Mouse (Mus musculus) hindbrain, embryonic 14.5 days (tissue): ENCODE results near the gene Irx4. TPM values are rescaled to one million over a fixed set of nuclear protein-coding genes. Genes with fewer than 3 reads are reported as not detected.

ENCODE experiments used
- ATAC-seq: fragments of 200-750 bp; cut with Nextera tagmentation; 2 replicates; pipeline ENCODE4 v1.8.0; 2017; ENCODE audit warnings: moderate number of reproducible peaks, mild to moderate bottlenecking, moderate TSS enrichment, moderate library complexity; ENCODE audit not compliant: low FRiP score
- DNase-seq: peaks from one replicate; pipeline ENCODE4 v3.0.0-alpha.2; 2015; ENCODE audit warnings: low spot score
- H3K27ac ChIP-seq: fragments of 300-500 bp; sonication (generic); 2 replicates; pipeline ENCODE4 v1.5.1; 2014; ENCODE audit warnings: mild to moderate bottlenecking, moderate library complexity
- H3K27me3 ChIP-seq: fragments of 300-500 bp; sonication (generic); 2 replicates; pipeline ENCODE4 v1.6.1; 2014; ENCODE audit warnings: mild to moderate bottlenecking, low read length, mixed read lengths; ENCODE audit not compliant: control insufficient read depth, insufficient read depth
- H3K36me3 ChIP-seq: fragments of 300-500 bp; sonication (generic); replicated peaks from 2 replicates; pipeline ENCODE4 v1.6.1; 2014; ENCODE audit not compliant: control insufficient read depth, insufficient read depth
- H3K4me1 ChIP-seq: fragments of 300-500 bp; sonication (generic); replicated peaks from 2 replicates; pipeline ENCODE4 v1.6.1; 2014; ENCODE audit warnings: antibody characterized with exemption, low read length, mixed read lengths; ENCODE audit not compliant: control insufficient read depth, insufficient read depth
- H3K4me2 ChIP-seq: fragments of 300-500 bp; sonication (generic); replicated peaks from 2 replicates; pipeline ENCODE4 v1.6.1; 2014; ENCODE audit warnings: mild to moderate bottlenecking, moderate library complexity
- H3K4me3 ChIP-seq: fragments of 300-500 bp; sonication (generic); replicated peaks from 2 replicates; pipeline ENCODE4 v1.5.1; 2014; ENCODE audit warnings: mild to moderate bottlenecking, low read length
- H3K9ac ChIP-seq: fragments of 300-500 bp; sonication (generic); 2 replicates; pipeline ENCODE4 v1.6.1; 2014
- H3K9me3 ChIP-seq: fragments of 300-500 bp; sonication (generic); 2 replicates; pipeline ENCODE4 v1.6.1; 2016; ENCODE audit warnings: low read length; ENCODE audit not compliant: control insufficient read depth
- WGBS: fragments of 180-500 bp; shearing (Covaris S2); extraction: QIAGEN DNeasy Blood & Tissue Kit; methylation state at CpG from one replicate; pipeline ENCODE4 v1.1.7; 2014; 5-methylcytosine and 5-hydroxymethylcytosine counted together
- polyA plus RNA-seq: library from polyadenylated mRNA; unstranded; fragments of >200 nt; fragmentation: Nextera tagmentation; extraction: Ambion mirVana; gene quantifications from 2 replicates; pipeline ENCODE4 v1.2.1, GENCODE M21; 2014

The Irx4 gene
- polyA plus RNA-seq, 1 experiment from 2014 or later, result 4.2 TPM

DNA sequence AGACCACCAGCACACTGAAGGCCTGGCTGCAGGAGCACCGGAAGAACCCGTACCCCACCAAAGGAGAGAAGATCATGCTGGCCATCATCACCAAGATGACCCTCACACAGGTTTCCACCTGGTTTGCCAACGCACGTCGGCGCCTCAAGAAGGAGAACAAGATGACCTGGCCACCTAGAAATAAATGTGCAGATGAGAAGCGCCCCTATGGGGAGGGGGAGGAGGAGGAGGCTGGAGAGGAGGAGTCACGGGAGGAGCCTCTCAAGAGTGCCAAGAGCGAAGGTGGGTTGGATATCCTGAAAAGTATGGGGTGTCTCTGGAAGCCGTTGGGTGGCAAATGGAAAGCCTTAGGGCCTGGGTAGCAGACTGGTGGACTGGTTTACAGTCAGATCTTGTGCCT lies 7.3 kb downstream of the Irx4 start:
- ATAC-seq (no peak), DNase-seq (no peak)
- 8% methylated on average over 10 of the region's 10 CpGs for WGBS
- Histone ChIP-seq H3K27ac (no peak overlapping the region), H3K4me1 (peaks cover 30% of the 10 kb centered on the region), H3K27me3 (peaks cover 97% of the 10 kb centered on the region), H3K4me3 (no peak overlapping the region), H3K9ac (no peak overlapping the region), H3K4me2 (no peak overlapping the region), H3K9me3 (no peaks in the 10 kb centered on the region), H3K36me3 (no peaks in the 10 kb centered on the region)

DNA sequence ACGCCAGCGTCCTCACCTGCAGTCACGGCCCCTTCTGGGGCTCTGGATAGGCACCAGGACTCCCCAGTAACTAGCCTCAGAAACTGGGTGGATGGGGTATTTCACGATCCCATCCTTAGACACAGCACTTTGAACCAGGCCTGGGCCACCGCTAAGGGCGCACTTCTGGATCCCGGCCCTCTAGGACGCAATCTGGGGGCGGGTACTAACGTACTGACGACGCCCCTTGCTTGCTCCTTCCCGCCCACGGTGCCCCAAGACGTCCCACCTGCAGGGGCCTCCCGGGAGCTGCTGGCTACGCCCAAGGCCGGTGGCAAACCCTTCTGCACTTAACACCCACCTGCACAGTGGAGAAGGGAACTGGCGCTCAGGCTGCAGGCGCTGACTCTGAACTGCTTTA lies 8.4 kb downstream of the Irx4 start:
- 2% methylated on average over 20 of the region's 20 CpGs for WGBS
- no peak overlapping the region for H3K4me2 ChIP-seq

GRCm38 (mm10) chr13:73269251-73269650 lies 9.0 kb downstream of the Irx4 start:
- Histone ChIP-seq H3K4me3 (no peak overlapping the region), H3K9ac (no peak overlapping the region), H3K27ac (no peak overlapping the region), H3K36me3 (no peaks in the 10 kb centered on the region), H3K4me2 (no peak overlapping the region), H3K9me3 (no peaks in the 10 kb centered on the region), H3K27me3 (peaks cover 98% of the 10 kb centered on the region), H3K4me1 (peaks cover 16% of the 10 kb centered on the region)
- WGBS, result 10% methylated on average over 15 of the region's 15 CpGs
- DNase-seq, result no peak
- no peak for ATAC-seq

More for the DNA sequence above, 8.4 kb downstream of the Irx4 start:
- Histone ChIP-seq H3K27ac (no peak overlapping the region), H3K4me3 (no peak overlapping the region), H3K9me3 (no peaks in the 10 kb centered on the region), H3K27me3 (peaks cover 97% of the 10 kb centered on the region), H3K4me1 (peaks cover 19% of the 10 kb centered on the region), H3K36me3 (no peaks in the 10 kb centered on the region), H3K9ac (no peak overlapping the region)
- DNase-seq (no peak), ATAC-seq (no peak)

- H3K36me3 ChIP-seq, result no peaks in the 10 kb centered on the region
- peaks cover 98% of the 10 kb centered on the region for H3K27me3 ChIP-seq
- no peak overlapping the region for H3K9ac ChIP-seq
- no peak overlapping the region for H3K27ac ChIP-seq
- peaks cover 16% of the 10 kb centered on the region for H3K4me1 ChIP-seq
- H3K9me3 ChIP-seq, result no peaks in the 10 kb centered on the region
- no peak for DNase-seq
- WGBS, result 13% methylated on average over 3 of the region's 3 CpGs
- H3K4me3 ChIP-seq, result no peak overlapping the region
- no peak overlapping the region for H3K4me2 ChIP-seq
- ATAC-seq, result no peak
Observed at GRCm38 (mm10) chr13:73269891-73270290, 9.6 kb downstream of the Irx4 start.

- H3K27ac ChIP-seq, result no peak overlapping the region
- no peak overlapping the region for H3K4me3 ChIP-seq
- H3K9me3 ChIP-seq, result no peaks in the 10 kb centered on the region
- no peaks in the 10 kb centered on the region for H3K36me3 ChIP-seq
- WGBS, result 6% methylated on average over 22 of the region's 22 CpGs
- peaks cover 92% of the 10 kb centered on the region for H3K27me3 ChIP-seq
- DNase-seq (no peak), ATAC-seq (no peak)
- H3K4me1 ChIP-seq, result peaks cover 16% of the 10 kb centered on the region
- H3K9ac ChIP-seq, result no peak overlapping the region; the same call in 1 of the 2 replicates
- peak overlapping the region; percentile 53 for H3K4me2 ChIP-seq
Observed at GRCm38 (mm10) chr13:73270451-73271081, 10.3 kb downstream of the Irx4 start.

DNA sequence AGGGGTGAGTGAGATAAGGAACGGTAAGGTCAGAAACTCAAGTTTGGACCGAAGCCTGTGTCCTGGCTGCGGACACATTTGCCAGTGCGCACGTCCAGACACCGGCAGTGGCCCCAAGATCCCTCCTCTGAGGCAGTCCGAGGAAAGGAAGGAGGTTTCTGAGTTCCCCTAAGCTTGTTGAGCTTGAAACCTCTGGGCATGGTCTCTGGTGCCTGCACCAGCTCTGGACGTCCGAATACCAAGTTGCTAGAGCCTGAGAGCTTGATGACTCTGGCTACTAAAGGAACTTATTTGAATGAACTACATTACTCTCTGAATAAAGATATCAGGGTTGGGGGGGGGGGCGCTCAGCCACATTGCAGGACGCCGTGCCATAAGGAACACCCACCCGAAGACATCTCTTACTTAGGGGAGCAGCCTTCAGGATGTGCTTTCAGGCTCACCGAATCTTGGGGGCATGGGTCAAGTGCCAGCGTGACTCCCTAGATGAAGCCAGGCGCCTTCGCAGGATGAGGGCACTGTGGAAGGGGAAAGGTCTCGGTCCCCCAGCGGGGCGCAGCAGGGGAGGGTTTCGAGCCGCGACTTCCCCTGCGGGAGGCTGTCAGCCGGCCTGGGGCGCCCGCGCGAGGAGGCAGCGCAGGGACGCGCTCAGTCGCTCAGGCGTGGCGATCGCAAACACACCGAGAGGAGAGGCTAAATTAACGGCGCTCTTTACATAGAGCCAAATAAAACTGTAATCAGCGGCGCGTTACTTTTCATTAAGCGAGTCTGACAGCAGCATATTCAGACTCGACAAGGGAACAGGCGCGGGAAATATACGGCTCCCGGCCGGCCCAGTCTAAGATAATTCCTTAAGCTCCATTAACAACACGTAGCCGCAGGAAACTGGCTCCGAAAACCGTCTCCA lies 11.3 kb downstream of the Irx4 start:
- Histone ChIP-seq H3K9me3 (no peaks in the 10 kb centered on the region), H3K9ac (peak overlapping the region; percentile 39; the same call in 1 of the 2 replicates), H3K27me3 (peaks cover 82% of the 10 kb centered on the region), H3K36me3 (no peaks in the 10 kb centered on the region), H3K27ac (no peak overlapping the region), H3K4me3 (peak overlapping the region; percentile 21), H3K4me2 (peak overlapping the region; percentile 53), H3K4me1 (peaks cover 16% of the 10 kb centered on the region)
- under 1% methylated on average over 53 of the region's 53 CpGs for WGBS
- 0 out of 2 replicates have a peak, but pooled peaks have one; percentile 38 for ATAC-seq
- peak; percentile 51 for DNase-seq

- no peaks in the 10 kb centered on the region for H3K9me3 ChIP-seq
- no peaks in the 10 kb centered on the region for H3K36me3 ChIP-seq
- ATAC-seq, result no peak
- no peak overlapping the region for H3K4me3 ChIP-seq
- no peak for DNase-seq
- H3K27me3 ChIP-seq, result peaks cover 69% of the 10 kb centered on the region
- no peak overlapping the region for H3K27ac ChIP-seq
- H3K9ac ChIP-seq, result no peak overlapping the region
- peaks cover 16% of the 10 kb centered on the region for H3K4me1 ChIP-seq
- no peak overlapping the region for H3K4me2 ChIP-seq
Observed at GRCm38 (mm10) chr13:73272794-73273282, 12.6 kb downstream of the Irx4 start.

DNA sequence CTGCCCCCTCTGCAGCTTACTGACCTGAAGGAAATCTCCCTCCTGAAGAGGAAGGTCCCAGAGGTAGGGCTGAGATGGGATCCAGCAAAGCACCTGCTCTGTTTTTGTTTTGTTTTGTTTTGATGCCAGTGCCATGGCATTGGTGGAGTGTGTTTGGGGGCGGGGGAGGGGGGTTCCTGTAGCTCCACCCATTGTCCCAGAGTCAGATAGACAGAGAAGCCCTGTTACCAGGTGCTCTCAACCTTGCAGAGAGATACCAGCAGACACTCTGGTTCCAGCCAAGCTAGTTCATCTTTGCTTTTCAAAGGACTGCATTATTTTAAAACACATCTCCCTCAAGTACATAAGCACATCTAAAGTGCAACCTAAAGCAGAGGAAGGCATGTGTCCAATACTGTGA lies 13.3 kb downstream of the Irx4 start:
- ATAC-seq (no peak), DNase-seq (no peak)
- no peak overlapping the region for H3K9ac ChIP-seq
- H3K4me2 ChIP-seq, result no peak overlapping the region
- peaks cover 62% of the 10 kb centered on the region for H3K27me3 ChIP-seq
- no peak overlapping the region for H3K4me3 ChIP-seq
- no peaks in the 10 kb centered on the region for H3K9me3 ChIP-seq
- H3K36me3 ChIP-seq, result no peaks in the 10 kb centered on the region
- H3K27ac ChIP-seq, result no peak overlapping the region
- WGBS, result 31% methylated on average over 1 of the region's 1 CpGs
- H3K4me1 ChIP-seq, result peaks cover 16% of the 10 kb centered on the region

- Histone ChIP-seq H3K4me2 (no peak overlapping the region), H3K9ac (no peak overlapping the region), H3K27me3 (peaks cover 26% of the 10 kb centered on the region), H3K27ac (no peak overlapping the region), H3K9me3 (no peaks in the 10 kb centered on the region), H3K4me1 (no peaks in the 10 kb centered on the region; the same call in 1 of the 2 replicates), H3K4me3 (no peak overlapping the region), H3K36me3 (no peaks in the 10 kb centered on the region)
- ATAC-seq (no peak), DNase-seq (no peak)
- WGBS, result 90% methylated on average over 6 of the region's 6 CpGs
Observed at GRCm38 (mm10) chr13:73277361-73277760, 17.1 kb downstream of the Irx4 start.
